Mouse (Mus musculus): ENCODE measurements around the gene Lao1. TPM values are rescaled to one million over a fixed set of nuclear protein-coding genes. Genes with fewer than 3 reads are reported as not detected.

The Lao1 gene
- polyA plus RNA-seq (2017; shearing (Covaris generic)): not detected

GRCm38 (mm10) chr4:118961141-118961628, at the start of gene Lao1:
Gene Lao1, plus strand, starts transcription at chr4:118961578.

GRCm38 (mm10) chr4:118917365-118917764, 44.0 kb upstream of the Lao1 start, which contains the start of gene Olfr1329:
Gene Olfr1329, minus strand, starts transcription at chr4:118917465.

GRCm38 (mm10) chr4:118938512-118938911, 22.9 kb upstream of the Lao1 start, which contains the start of gene Olfr1328:
Gene Olfr1328, minus strand, starts transcription at chr4:118938612.

Other genes starting within 250 kb of the Lao1 start
- gene Olfr1340, start 241.4 kb upstream of the Lao1 start, polyA plus RNA-seq (2017; shearing (Covaris generic)): under 1 TPM in 1 of 2 experiments, not detected in 1; 0.05 TPM
- gene Olfr1339, start 229.4 kb upstream of the Lao1 start, polyA plus RNA-seq (2017; shearing (Covaris generic)): under 1 TPM in 1 of 2 experiments, not detected in 1; 0.17 TPM
- under 1 TPM in 1 of 2 experiments, not detected in 1; 0.32 TPM for gene Olfr1338, start 202.8 kb upstream of the Lao1 start, polyA plus RNA-seq (2017; shearing (Covaris generic))
- not detected for gene Olfr1337, start 179.0 kb upstream of the Lao1 start, polyA plus RNA-seq (2017; shearing (Covaris generic))
- under 1 TPM in 1 of 2 experiments, not detected in 1; 0.27 TPM for gene Olfr1335, start 151.6 kb upstream of the Lao1 start, polyA plus RNA-seq (2017; shearing (Covaris generic))
- gene Olfr1333, start 125.3 kb upstream of the Lao1 start, polyA plus RNA-seq (2017; shearing (Covaris generic)): not detected
- under 1 TPM in 1 of 2 experiments, not detected in 1; 0.36 TPM for gene Olfr1331, start 96.9 kb upstream of the Lao1 start, polyA plus RNA-seq (2017; shearing (Covaris generic))
- gene Olfr1330, start 73.0 kb upstream of the Lao1 start, polyA plus RNA-seq (2017; shearing (Covaris generic)): under 1 TPM in 1 of 2 experiments, not detected in 1; 0.82 TPM
- not detected for gene Olfr1329, start 44.1 kb upstream of the Lao1 start, polyA plus RNA-seq (2017; shearing (Covaris generic))
- gene Olfr1328, start 23.0 kb upstream of the Lao1 start, polyA plus RNA-seq (2017; shearing (Covaris generic)): under 1 TPM in 1 of 2 experiments, not detected in 1; 0.31 TPM
- gene Slc2a1, start 147.1 kb downstream of the Lao1 start, polyA plus RNA-seq (2017; shearing (Covaris generic)): 10 to 100 TPM; 39.4 to 47.3 TPM
- gene Zfp691, start 212.6 kb downstream of the Lao1 start, polyA plus RNA-seq (2017; shearing (Covaris generic)): 1 to 10 TPM; 1.4 to 2.5 TPM
- 1 to 10 TPM; 1.2 to 2.0 TPM for gene Ermap, start 228.4 kb downstream of the Lao1 start, polyA plus RNA-seq (2017; shearing (Covaris generic))
- gene Svbp, start 233.7 kb downstream of the Lao1 start, polyA plus RNA-seq (2017; shearing (Covaris generic)): 10 to 100 TPM; 79.0 to 93.5 TPM

All from activated CD4-positive, CD25-positive, alpha-beta regulatory T cell (primary cell).